Mouse (Mus musculus) kidney, adult 2 months (tissue): ENCODE data around the gene Mrpl1. TPM values are rescaled to one million over a fixed set of nuclear protein-coding genes. Genes with fewer than 3 reads are reported as not detected.

ENCODE experiments used
- DNase-seq: peaks from one replicate; pipeline ENCODE4 v3.0.0; 2021
- H3K27ac ChIP-seq: fragments of 200-500 bp; 2 replicates; pipeline ENCODE4 v1.5.1; 2012; ENCODE audit warnings: low read depth, low read length, control low read depth, inconsistent platforms; ENCODE audit not compliant: insufficient read depth
- H3K27me3 ChIP-seq: fragments of 200-500 bp; replicated peaks from 2 replicates; pipeline ENCODE4 v1.6.1; 2012; ENCODE audit warnings: mild to moderate bottlenecking, moderate library complexity, low read length, inconsistent platforms; ENCODE audit not compliant: control insufficient read depth, insufficient read depth
- H3K36me3 ChIP-seq: fragments of 200-500 bp; 2 replicates; pipeline ENCODE4 v1.6.1; 2012; ENCODE audit warnings: mild to moderate bottlenecking, moderate library complexity, low read length, inconsistent platforms; ENCODE audit not compliant: control insufficient read depth, insufficient read depth
- H3K4me1 ChIP-seq: fragments of 200-500 bp; 2 replicates; pipeline ENCODE4 v1.6.1; 2011; ENCODE audit warnings: low read length; ENCODE audit not compliant: control insufficient read depth, insufficient read depth
- H3K4me3 ChIP-seq: fragments of 200-500 bp; 2 replicates; pipeline ENCODE4 v1.5.1; 2011; ENCODE audit warnings: mild to moderate bottlenecking, low read depth, low read length, control low read depth; ENCODE audit not compliant: insufficient read depth
- CTCF ChIP-seq: fragments of 200-500 bp; conservative IDR thresholded peaks from 2 replicates; pipeline ENCODE4 v1.5.1; 2011; ENCODE audit warnings: low read depth, mild to moderate bottlenecking, control low read depth, low read length, moderate library complexity, mixed read lengths; ENCODE audit not compliant: insufficient read depth, insufficient read length
- POLR2A ChIP-seq: fragments of 200-500 bp; IDR thresholded peaks from one replicate; pipeline ENCODE4 v1.6.1; 2011; ENCODE audit warnings: low read depth, low read length, control low read depth
- WGBS: fragments of 180-500 bp; shearing (Covaris S2); methylation state at CpG from one replicate; pipeline ENCODE4 v1.1.7; 2018; 5-methylcytosine and 5-hydroxymethylcytosine counted together
- polyA plus RNA-seq: library from polyadenylated mRNA; depleted of rRNA; stranded (reverse); fragments of >200 nt; gene quantifications from 2 replicates; pipeline ENCODE4 v1.2.3, GENCODE M21; 2012; rRNA removed

Mrpl1 gene
- polyA plus RNA-seq, 1 experiment: 6.6 TPM

- no peak overlapping the region for H3K4me3 ChIP-seq
- no peak for DNase-seq
- WGBS: 79% methylated on average over 13 of the region's 13 CpGs
- TF ChIP-seq POLR2A: no peak
- TF ChIP-seq CTCF: no peak
- no peaks in the 10 kb centered on the region for H3K36me3 ChIP-seq
- H3K27ac ChIP-seq: no peak overlapping the region
- H3K4me1 ChIP-seq: 0 out of 2 replicates have a peak, but pooled peaks cover 2% of the 10 kb centered on the region
- H3K27me3 ChIP-seq: no peaks in the 10 kb centered on the region
Observed at GRCm38 (mm10) chr5:96308086-96308485, 98.8 kb downstream of the Mrpl1 start.

- TF ChIP-seq POLR2A (no peak), CTCF (no peak)
- WGBS: 59% methylated on average over 5 of the region's 5 CpGs
- peak; percentile 7 for DNase-seq
Observed at GRCm38 (mm10) chr5:96308645-96309044, 99.4 kb downstream of the Mrpl1 start.

GRCm38 (mm10) chr5:96309566-96309965 lies 100.3 kb downstream of the Mrpl1 start:
- Histone ChIP-seq H3K27me3 (no peaks in the 10 kb centered on the region), H3K4me1 (peaks cover 2% of the 10 kb centered on the region; the same call in 1 of the 2 replicates), H3K4me3 (no peak overlapping the region), H3K36me3 (no peaks in the 10 kb centered on the region), H3K27ac (no peak overlapping the region)
- DNase-seq: no peak
- WGBS: 95% methylated on average over 5 of the region's 5 CpGs
- TF ChIP-seq CTCF (no peak), POLR2A (no peak)

More at GRCm38 (mm10) chr5:96308645-96309044, 99.4 kb downstream of the Mrpl1 start:
- no peaks in the 10 kb centered on the region for H3K36me3 ChIP-seq
- no peak overlapping the region for H3K4me3 ChIP-seq
- H3K27me3 ChIP-seq: no peaks in the 10 kb centered on the region
- H3K4me1 ChIP-seq: peaks cover 2% of the 10 kb centered on the region; the same call in 1 of the 2 replicates
- H3K27ac ChIP-seq: no peak overlapping the region

- Histone ChIP-seq H3K27me3 (no peaks in the 10 kb centered on the region), H3K4me3 (no peak overlapping the region), H3K36me3 (no peaks in the 10 kb centered on the region), H3K4me1 (peaks cover 2% of the 10 kb centered on the region; the same call in 1 of the 2 replicates), H3K27ac (no peak overlapping the region)
- no peak for DNase-seq
- no peak for TF ChIP-seq POLR2A
- TF ChIP-seq CTCF: no peak
- WGBS: 38% methylated on average over 8 of the region's 8 CpGs
Observed at GRCm38 (mm10) chr5:96311677-96312076, 102.4 kb downstream of the Mrpl1 start.

Other genes starting within 250 kb of the Mrpl1 start
- 7.2 and 9.9 TPM in 2 replicates for gene Cnot6l, start 45.3 kb upstream of the Mrpl1 start, polyA plus RNA-seq
- gene Fras1, start 164.5 kb downstream of the Mrpl1 start, polyA plus RNA-seq: 6.1 and 7.0 TPM in 2 replicates